Mouse (Mus musculus) neural tube, embryonic 11.5 days (tissue): ENCODE data around the gene 2310022A10Rik. TPM values are rescaled to one million over a fixed set of nuclear protein-coding genes. Genes with fewer than 3 reads are reported as not detected.
A peak's percentile ranks its signal among the peaks of the same experiment; 100 is the strongest.

Source experiments
- ATAC-seq: fragments of 200-750 bp; cut with Nextera tagmentation; 2 replicates; pipeline ENCODE4 v1.8.0; 2017; ENCODE audit warnings: moderate number of reproducible peaks, mild to moderate bottlenecking, moderate TSS enrichment, moderate library complexity; ENCODE audit not compliant: insufficient read depth, low FRiP score, low TSS enrichment
- DNase-seq: peaks from one replicate; pipeline ENCODE4 v3.0.0-alpha.2; 2015; ENCODE audit warnings: low spot score
- H3K27ac ChIP-seq: fragments of 300-500 bp; sonication (generic); 2 replicates; pipeline ENCODE4 v1.5.1; 2014; ENCODE audit warnings: low read depth, mild to moderate bottlenecking, low read length
- H3K27me3 ChIP-seq: fragments of 300-500 bp; sonication (generic); 2 replicates; pipeline ENCODE4 v1.6.1; 2014; ENCODE audit warnings: mild to moderate bottlenecking, low read length, mixed read lengths; ENCODE audit not compliant: control insufficient read depth, insufficient read depth
- H3K36me3 ChIP-seq: fragments of 300-500 bp; sonication (generic); 2 replicates; pipeline ENCODE4 v1.6.1; 2014; ENCODE audit warnings: mild to moderate bottlenecking, low read length, moderate library complexity, mixed read lengths; ENCODE audit not compliant: control insufficient read depth, insufficient read depth
- H3K4me1 ChIP-seq: fragments of 300-500 bp; sonication (generic); 2 replicates; pipeline ENCODE4 v1.6.1; 2014; ENCODE audit warnings: low read length, mixed read lengths; ENCODE audit not compliant: control insufficient read depth, insufficient read depth
- H3K4me2 ChIP-seq: fragments of 300-500 bp; sonication (generic); 2 replicates; pipeline ENCODE4 v1.6.1; 2014; ENCODE audit warnings: low read depth, mild to moderate bottlenecking, moderate library complexity
- H3K4me3 ChIP-seq: fragments of 300-500 bp; sonication (generic); 2 replicates; pipeline ENCODE4 v1.5.1; 2014; ENCODE audit warnings: low read depth, low read length
- H3K9ac ChIP-seq: fragments of 300-500 bp; sonication (generic); 2 replicates; pipeline ENCODE4 v1.6.1; 2014; ENCODE audit warnings: mild to moderate bottlenecking, low read length
- H3K9me3 ChIP-seq: fragments of 300-500 bp; sonication (generic); 2 replicates; pipeline ENCODE4 v1.6.1; 2016; ENCODE audit warnings: low read length; ENCODE audit not compliant: control insufficient read depth
- WGBS: fragments of 180-500 bp; shearing (Covaris S2); extraction: QIAGEN DNeasy Blood & Tissue Kit; methylation state at CpG from one replicate; pipeline ENCODE4 v1.1.7; 2014; 5-methylcytosine and 5-hydroxymethylcytosine counted together
- polyA plus RNA-seq: library from polyadenylated mRNA; unstranded; fragments of >200 nt; fragmentation: Nextera tagmentation; extraction: Ambion mirVana; gene quantifications from 2 replicates; pipeline ENCODE4 v1.2.1, GENCODE M21; 2014

Gene 2310022A10Rik
- polyA plus RNA-seq, 1 experiment from 2014 or later: 28.9 TPM

DNA sequence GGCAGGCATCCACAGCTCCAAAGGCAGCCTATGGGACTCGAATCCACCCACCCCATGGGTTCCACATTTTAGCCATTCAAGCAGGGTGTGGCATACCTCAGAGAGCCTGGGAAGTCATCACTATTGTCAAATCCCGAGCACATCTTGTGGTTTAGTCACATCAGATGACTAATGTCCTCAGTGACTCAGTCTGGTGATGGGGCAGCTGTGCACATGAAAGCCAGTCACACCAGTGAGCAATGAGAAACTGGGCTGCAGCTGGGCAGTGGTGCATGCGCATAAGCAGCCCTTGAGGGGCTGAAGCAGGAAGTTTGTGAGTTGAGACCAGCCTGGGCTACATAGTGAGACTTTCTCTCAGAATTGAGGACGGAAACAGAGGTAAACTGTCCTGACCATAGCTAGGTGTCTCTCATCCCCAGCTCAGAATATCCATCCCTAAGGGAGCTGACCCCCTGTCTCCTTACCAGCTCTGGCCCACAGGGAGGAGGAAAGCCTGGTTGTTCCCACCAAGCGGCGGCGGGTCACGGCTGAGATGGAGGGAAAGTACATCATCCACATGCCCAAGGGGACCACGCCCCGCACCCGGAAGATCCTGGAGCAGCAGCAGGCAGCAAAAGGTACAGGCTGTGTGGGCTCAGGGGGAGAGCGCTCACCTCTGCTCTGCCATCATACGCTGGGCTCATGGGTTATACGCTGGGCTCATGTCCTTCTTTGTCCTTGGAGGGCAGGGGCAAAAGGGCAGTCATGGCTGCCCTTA, 21.3 kb downstream of the 2310022A10Rik start:
- WGBS: 93% methylated on average over 14 of the region's 14 CpGs
- Histone ChIP-seq H3K4me2 (no peak overlapping the region), H3K9ac (no peak overlapping the region), H3K4me3 (no peak overlapping the region), H3K4me1 (no peaks in the 10 kb centered on the region), H3K9me3 (no peaks in the 10 kb centered on the region), H3K27me3 (no peaks in the 10 kb centered on the region), H3K27ac (no peak overlapping the region), H3K36me3 (peaks cover 11% of the 10 kb centered on the region)
- no peak for DNase-seq
- no peak for ATAC-seq

DNA sequence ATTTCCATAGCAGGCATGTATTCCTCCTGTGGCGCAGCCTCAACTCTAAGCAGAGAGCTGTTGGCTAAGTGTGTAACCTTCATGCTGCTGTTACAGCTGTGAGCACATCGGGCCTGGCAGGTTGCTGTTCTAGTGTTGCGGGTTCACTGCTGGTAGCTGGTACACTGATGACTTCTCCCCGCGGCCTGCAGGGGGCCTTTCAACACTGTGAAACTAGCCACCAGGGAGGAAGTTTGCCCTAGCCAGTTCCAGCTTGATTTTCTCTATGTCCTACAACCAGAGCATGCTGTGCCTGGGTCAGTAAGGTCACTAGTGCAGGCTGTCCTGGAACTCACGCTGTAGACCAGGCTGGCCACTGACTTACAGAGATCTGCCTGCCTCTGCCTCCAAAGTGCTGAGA, 23.9 kb downstream of the 2310022A10Rik start:
- no peaks in the 10 kb centered on the region for H3K27me3 ChIP-seq
- DNase-seq (peak; percentile 41), ATAC-seq (no peak)
- 64% methylated on average over 6 of the region's 6 CpGs for WGBS
- H3K4me1 ChIP-seq: no peaks in the 10 kb centered on the region
- peaks cover 9% of the 10 kb centered on the region for H3K36me3 ChIP-seq
- no peak overlapping the region for H3K4me3 ChIP-seq
- H3K27ac ChIP-seq: no peak overlapping the region
- H3K4me2 ChIP-seq: no peak overlapping the region
- no peak overlapping the region for H3K9ac ChIP-seq
- no peaks in the 10 kb centered on the region for H3K9me3 ChIP-seq

DNA sequence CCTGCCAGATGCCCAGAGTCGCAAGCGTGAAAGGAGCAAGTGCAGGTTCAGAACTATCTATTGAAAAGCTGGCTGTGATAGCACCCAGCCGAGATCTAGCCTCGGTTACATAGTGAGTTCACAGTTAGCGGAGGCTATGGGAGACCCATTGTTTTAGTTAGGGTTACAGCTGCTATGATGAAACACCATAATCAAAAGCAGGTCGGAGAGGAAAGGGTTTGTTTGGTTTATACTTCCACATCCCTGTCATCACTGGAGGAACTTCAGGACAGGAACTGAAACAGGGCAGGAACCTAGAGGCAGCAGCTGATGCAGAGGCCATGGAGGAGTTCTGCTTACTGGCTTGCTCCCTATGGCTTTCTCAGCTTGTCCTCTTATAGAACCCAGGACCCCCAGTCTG, 24.6 kb downstream of the 2310022A10Rik start:
- Histone ChIP-seq H3K27me3 (no peaks in the 10 kb centered on the region), H3K4me2 (no peak overlapping the region), H3K27ac (no peak overlapping the region), H3K4me3 (no peak overlapping the region), H3K9ac (no peak overlapping the region), H3K4me1 (no peaks in the 10 kb centered on the region), H3K36me3 (peaks cover 8% of the 10 kb centered on the region), H3K9me3 (no peaks in the 10 kb centered on the region)
- 92% methylated on average over 6 of the region's 6 CpGs for WGBS
- no peak for DNase-seq
- ATAC-seq: no peak

DNA sequence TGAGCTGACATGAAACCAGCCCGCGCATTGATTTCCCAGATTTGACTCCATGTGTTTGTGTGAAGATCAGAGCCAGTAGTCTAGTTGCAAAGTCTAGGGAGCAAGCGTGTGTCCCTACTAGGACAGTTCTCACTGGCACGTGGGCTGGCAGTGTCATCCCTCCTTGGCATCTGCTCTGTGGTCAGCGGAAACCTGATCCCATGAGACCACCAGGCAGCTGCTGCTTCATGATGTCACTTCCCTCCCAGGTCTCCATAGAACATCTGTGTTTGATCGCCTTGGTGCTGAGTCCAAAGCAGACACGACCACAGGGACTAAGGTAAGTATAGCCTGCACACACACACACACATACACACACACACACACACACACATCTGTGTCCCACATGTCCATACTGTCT, 25.4 kb downstream of the 2310022A10Rik start:
- Histone ChIP-seq H3K9ac (no peak overlapping the region), H3K4me3 (no peak overlapping the region), H3K27ac (no peak overlapping the region), H3K9me3 (no peaks in the 10 kb centered on the region), H3K27me3 (no peaks in the 10 kb centered on the region), H3K4me1 (no peaks in the 10 kb centered on the region), H3K4me2 (no peak overlapping the region), H3K36me3 (peaks cover 8% of the 10 kb centered on the region)
- WGBS: 71% methylated on average over 7 of the region's 7 CpGs
- DNase-seq (no peak), ATAC-seq (no peak)

DNA sequence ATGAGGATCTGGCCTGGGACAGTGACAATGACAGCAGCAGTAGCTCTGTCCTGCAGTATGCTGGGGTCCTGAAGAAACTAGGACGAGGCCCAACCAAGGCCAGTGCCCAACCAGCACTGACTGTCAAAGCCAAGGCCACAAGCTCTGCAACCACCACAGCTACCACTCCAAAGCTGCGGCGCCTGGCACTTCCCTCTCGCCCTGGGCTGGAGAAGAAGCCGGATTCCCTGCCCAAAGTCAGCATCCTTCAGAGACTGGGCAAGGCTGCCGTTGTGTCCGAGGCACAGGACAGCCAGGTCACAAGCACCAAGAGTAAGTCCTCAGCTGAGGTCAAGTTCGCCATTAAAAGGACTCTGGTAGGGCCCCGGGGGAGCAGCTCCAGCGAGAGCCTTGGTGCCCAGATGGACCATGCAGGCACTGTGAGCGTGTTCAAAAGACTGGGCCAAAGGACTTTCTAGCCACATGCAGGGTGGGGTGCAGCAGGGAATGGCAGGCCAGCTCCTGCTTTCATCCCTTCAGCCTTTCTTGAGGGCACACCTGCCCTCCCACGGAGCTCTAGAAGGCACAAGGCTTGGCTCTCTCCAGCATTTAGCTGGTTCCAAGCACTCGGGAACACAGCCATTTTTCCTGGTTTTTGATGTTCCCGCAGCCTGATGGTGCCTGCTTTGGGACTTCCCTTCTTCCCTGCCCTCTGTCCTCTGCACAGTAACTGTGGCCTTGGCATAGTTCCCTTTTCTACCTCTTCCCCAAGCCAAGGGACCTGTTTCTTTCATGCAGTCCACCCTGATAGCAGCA, 27.5 kb downstream of the 2310022A10Rik start:
- Histone ChIP-seq H3K36me3 (peaks cover 6% of the 10 kb centered on the region), H3K27ac (no peak overlapping the region), H3K4me2 (no peak overlapping the region), H3K9me3 (no peaks in the 10 kb centered on the region), H3K27me3 (no peaks in the 10 kb centered on the region), H3K4me3 (no peak overlapping the region), H3K4me1 (no peaks in the 10 kb centered on the region), H3K9ac (no peak overlapping the region)
- no peak for ATAC-seq
- no peak for DNase-seq
- WGBS: 92% methylated on average over 14 of the region's 14 CpGs

DNA sequence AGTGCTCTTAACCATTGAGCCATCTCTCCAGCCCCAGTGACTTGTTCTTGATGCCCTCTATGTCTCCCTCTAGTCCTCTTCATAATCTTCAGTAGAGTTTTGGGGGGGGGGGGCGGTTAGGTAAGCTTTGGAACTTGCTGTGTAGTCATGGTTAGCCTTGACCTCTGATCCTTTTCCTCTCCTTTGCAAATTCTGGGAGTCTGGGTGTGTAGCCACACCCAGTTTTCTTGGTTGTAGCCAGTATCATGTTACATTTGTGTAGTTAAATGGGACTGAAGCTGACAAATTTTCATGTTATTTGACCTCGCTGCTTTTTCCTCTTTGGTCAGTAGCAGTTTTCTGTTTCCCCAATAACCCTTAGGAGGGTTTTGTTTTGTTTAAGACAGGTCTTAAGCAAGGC, 33.8 kb downstream of the 2310022A10Rik start:
- ATAC-seq (no peak), DNase-seq (no peak)
- H3K36me3 ChIP-seq: peaks cover 3% of the 10 kb centered on the region
- no peaks in the 10 kb centered on the region for H3K4me1 ChIP-seq
- H3K4me3 ChIP-seq: no peak overlapping the region
- H3K4me2 ChIP-seq: no peak overlapping the region
- no peak overlapping the region for H3K27ac ChIP-seq
- no peak overlapping the region for H3K9ac ChIP-seq
- no peaks in the 10 kb centered on the region for H3K27me3 ChIP-seq
- H3K9me3 ChIP-seq: no peaks in the 10 kb centered on the region
- 92% methylated on average over 2 of the region's 2 CpGs for WGBS

DNA sequence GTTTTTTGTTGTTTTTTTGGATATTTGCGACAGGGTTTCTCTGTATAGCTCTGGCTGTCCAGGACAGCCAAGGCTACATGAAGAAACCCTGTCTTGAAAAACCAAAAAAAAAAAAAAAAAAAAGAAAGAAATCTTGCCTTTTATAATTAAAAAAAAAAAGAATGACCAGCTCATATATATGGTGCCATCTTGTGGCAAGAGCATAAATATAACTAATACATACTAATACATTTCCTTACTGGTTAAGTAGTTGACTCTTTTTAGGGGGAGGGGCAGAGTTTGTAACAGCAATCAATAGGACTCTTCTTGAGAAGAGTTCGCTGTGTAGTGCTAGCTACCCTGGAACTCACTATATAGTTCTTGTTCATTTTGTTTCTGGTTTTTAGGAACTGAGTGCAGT, 34.7 kb downstream of the 2310022A10Rik start:
- Histone ChIP-seq H3K27me3 (no peaks in the 10 kb centered on the region), H3K4me3 (no peak overlapping the region), H3K36me3 (no peaks in the 10 kb centered on the region), H3K4me1 (peaks cover 1% of the 10 kb centered on the region), H3K4me2 (no peak overlapping the region), H3K9ac (no peak overlapping the region), H3K27ac (no peak overlapping the region), H3K9me3 (no peaks in the 10 kb centered on the region)
- ATAC-seq (no peak), DNase-seq (no peak)
- WGBS: 94% methylated on average over 2 of the region's 2 CpGs

DNA sequence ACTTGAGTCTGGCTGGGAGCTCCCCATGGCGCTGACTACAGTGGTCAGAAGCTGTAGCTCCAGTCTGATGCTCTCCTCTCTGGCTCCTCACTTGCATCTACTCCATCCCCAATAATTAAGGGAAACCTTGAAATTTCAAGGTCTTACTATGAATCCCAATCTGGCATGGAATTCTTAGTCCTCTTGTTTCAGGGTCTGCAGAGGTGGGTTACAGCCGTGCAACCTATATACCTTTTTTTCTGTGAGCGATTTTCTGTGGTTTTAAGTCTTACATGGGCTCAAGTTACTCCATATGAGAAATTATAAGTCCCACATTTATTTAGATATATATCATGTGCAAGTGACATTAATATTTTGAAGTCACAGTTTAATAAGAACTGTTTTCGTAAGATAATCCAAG, 37.1 kb downstream of the 2310022A10Rik start:
- no peak for DNase-seq
- Histone ChIP-seq H3K4me2 (no peak overlapping the region), H3K27ac (no peak overlapping the region), H3K4me1 (peaks cover 9% of the 10 kb centered on the region), H3K9me3 (no peaks in the 10 kb centered on the region), H3K9ac (no peak overlapping the region), H3K27me3 (no peaks in the 10 kb centered on the region), H3K4me3 (no peak overlapping the region), H3K36me3 (no peaks in the 10 kb centered on the region)
- WGBS: 96% methylated on average over 4 of the region's 4 CpGs
- no peak for ATAC-seq
